Mouse (Mus musculus): ENCODE data around the gene Prune2. TPM values are rescaled to one million over a fixed set of nuclear protein-coding genes. Genes with fewer than 3 reads are reported as not detected.

Prune2 gene
- total RNA-seq (2023): not detected

DNA sequence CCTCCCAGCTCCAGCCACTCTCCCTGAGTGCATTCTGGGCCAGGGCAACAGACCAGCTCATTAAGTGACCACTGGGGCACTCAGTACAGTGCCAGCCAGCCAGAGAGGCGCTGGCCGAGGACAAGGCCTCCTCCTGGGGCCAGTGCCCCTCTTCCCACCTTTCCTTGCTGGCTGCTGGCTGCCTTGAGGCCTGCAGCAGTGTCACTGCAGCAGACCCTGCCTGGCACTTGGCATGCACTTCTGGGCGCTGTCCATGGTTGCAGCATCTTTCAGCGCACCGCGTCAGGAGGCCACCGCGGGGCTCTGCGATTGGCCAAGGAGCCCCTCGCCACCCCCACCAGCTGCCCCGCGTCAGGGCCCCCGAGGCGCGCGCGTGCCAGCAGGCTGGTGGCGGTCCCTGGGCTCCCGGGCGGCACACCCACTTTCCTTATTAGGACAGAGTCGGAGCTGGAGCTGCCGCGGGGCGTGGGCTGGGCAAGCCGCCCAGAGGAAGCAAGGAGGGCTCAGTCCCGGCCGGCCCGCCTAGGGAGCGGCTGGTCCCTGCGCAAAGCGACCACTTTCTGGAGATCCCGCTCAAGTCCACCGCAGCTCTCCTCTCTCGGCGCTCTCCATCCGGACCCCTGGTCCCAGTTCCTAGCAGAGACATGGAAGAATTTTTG lies at the start of gene Prune2:
Prune2 (plus strand) TSS at position 506 of the 659 bp plus-strand sequence.

Other genes starting within 250 kb of the Prune2 start
- 88.6 TPM for gene Vps13a, start 175.2 kb upstream of the Prune2 start, total RNA-seq (2023)
- gene Foxb2, start 82.3 kb upstream of the Prune2 start, total RNA-seq (2023): not detected